Mouse (Mus musculus): ENCODE results near the gene Tatdn2.
"Not testable (repeated sequence)": the region's sequence is repeated elsewhere in the genome, so short reads cannot be mapped to it uniquely, and the experiment has no call there.

The Tatdn2 gene

GRCm38 (mm10) chr6:113672989-113673388 is 23.9 kb upstream of the Tatdn2 start:
- DNase-seq, result no peak

- no peak for DNase-seq
These were observed 21.6 kb upstream of the Tatdn2 start for GRCm38 (mm10) chr6:113675234-113675633.

- no peak for DNase-seq
These were observed 20.9 kb upstream of the Tatdn2 start for GRCm38 (mm10) chr6:113675991-113676390.

- DNase-seq, result no peak
These were observed 19.6 kb upstream of the Tatdn2 start for GRCm38 (mm10) chr6:113677070-113677734.

- DNase-seq, result no peak
These were observed 18.4 kb upstream of the Tatdn2 start for GRCm38 (mm10) chr6:113678246-113679012.

GRCm38 (mm10) chr6:113679993-113680566 is 16.8 kb upstream of the Tatdn2 start:
- no peak for DNase-seq

GRCm38 (mm10) chr6:113681271-113681670 is 15.6 kb upstream of the Tatdn2 start:
- peak; percentile 74 to 85 for DNase-seq

GRCm38 (mm10) chr6:113683081-113683825 is 13.6 kb upstream of the Tatdn2 start:
- DNase-seq, result no peak

- peak; percentile 72 to 82 for DNase-seq
These were observed 10.2 kb upstream of the Tatdn2 start for GRCm38 (mm10) chr6:113686551-113687125.

- no peak for DNase-seq
These were observed 6.8 kb upstream of the Tatdn2 start for GRCm38 (mm10) chr6:113690008-113690399.

- DNase-seq, result no peak
These were observed 6.3 kb upstream of the Tatdn2 start for GRCm38 (mm10) chr6:113690400-113691083.

GRCm38 (mm10) chr6:113691084-113691462 is 5.8 kb upstream of the Tatdn2 start:
- no peak for DNase-seq

- no peak for DNase-seq
These were observed 4.2 kb upstream of the Tatdn2 start for GRCm38 (mm10) chr6:113692661-113693133.

GRCm38 (mm10) chr6:113693377-113693776 is 3.5 kb upstream of the Tatdn2 start:
- DNase-seq, result no peak

GRCm38 (mm10) chr6:113695203-113695602 is 1.6 kb upstream of the Tatdn2 start:
- no peak for DNase-seq

GRCm38 (mm10) chr6:113695766-113696355 is 989 bp upstream of the Tatdn2 start:
- DNase-seq, result no peak

GRCm38 (mm10) chr6:113697222-113698205 is 664 bp downstream of the Tatdn2 start:
- DNase-seq, result peak in 1 of 2 experiments; percentile 59

- no peak for DNase-seq
These were observed 15.9 kb downstream of the Tatdn2 start for GRCm38 (mm10) chr6:113712718-113713117.

- not testable (repeated sequence) for DNase-seq
These were observed 16.5 kb downstream of the Tatdn2 start for GRCm38 (mm10) chr6:113713389-113713788.

GRCm38 (mm10) chr6:113714276-113714675 is 17.4 kb downstream of the Tatdn2 start:
- DNase-seq, result no peak
